8 mouse cellular contexts compared by ENCODE assay signal in genomic region chr3:123168815-123169214, GRCm38 (mm10).
A peak's percentile ranks its signal among the peaks of the same experiment; 100 is the strongest.
DNase-seq lines count a peak whose midpoint lies in the region; ATAC-seq and TF ChIP-seq lines count a peak whose summit lies in the region.

No protein-coding gene starts in this region.

- H3K27me3 ChIP-seq in CH12.LX (replicated peaks), result no peaks in the 10 kb centered on the region
- H3K27me3 ChIP-seq in kidney, embryonic 16.5 days (ENCODE audit: insufficient read depth, low read length), result no peaks in the 10 kb centered on the region
- H3K27me3 ChIP-seq in liver, embryonic 11.5 days (replicated peaks; ENCODE audit: control insufficient read depth, insufficient read depth, low read length), result no peaks in the 10 kb centered on the region

- H3K9me3 ChIP-seq in CH12.LX (replicated peaks; ENCODE audit: low read length), result no peaks in the 10 kb centered on the region
- H3K9me3 ChIP-seq in kidney, embryonic 16.5 days (ENCODE audit: low read length), result no peaks in the 10 kb centered on the region
- no peaks in the 10 kb centered on the region for H3K9me3 ChIP-seq in liver, embryonic 11.5 days (ENCODE audit: control insufficient read depth, low read length)

- no peak overlapping the region for H3K9ac ChIP-seq in CH12.LX (ENCODE audit: insufficient read depth, low read depth)
- H3K9ac ChIP-seq in kidney, embryonic 16.5 days (replicated peaks; ENCODE audit: low read length), result no peak overlapping the region
- H3K9ac ChIP-seq in liver, embryonic 11.5 days (ENCODE audit: low read depth, low read length), result no peak overlapping the region

- no peak overlapping the region for H3K27ac ChIP-seq in CH12.LX (ENCODE audit: insufficient read depth, low read depth)
- no peak overlapping the region for H3K27ac ChIP-seq in kidney, embryonic 16.5 days (ENCODE audit: low read length)
- no peak overlapping the region for H3K27ac ChIP-seq in liver, embryonic 11.5 days (ENCODE audit: low read depth, low read length)

- ATAC-seq in kidney, embryonic 16.5 days (ENCODE audit: low FRiP score, low TSS enrichment), result peak; percentile 55; the same call in 1 of the 2 replicates
- 0 out of 2 replicates have a peak, but pooled peaks have one; percentile 43 for ATAC-seq in liver, embryonic 11.5 days (replicated peaks; ENCODE audit: low FRiP score)

- no peak overlapping the region; the same call in 1 of the 2 replicates for H3K4me2 ChIP-seq in CH12.LX (ENCODE audit: insufficient read depth, low read depth, poor library complexity, severe bottlenecking)
- no peak overlapping the region for H3K4me2 ChIP-seq in kidney, embryonic 16.5 days (replicated peaks; ENCODE audit: low read depth, low read length)
- no peak overlapping the region for H3K4me2 ChIP-seq in liver, embryonic 11.5 days

- TF ChIP-seq RAD21 in CH12.LX (IDR thresholded peaks at IDR 0.05; ENCODE audit: low read depth, low read length), result peak; percentile 87

- no peaks in the 10 kb centered on the region for H3K36me3 ChIP-seq in CH12.LX (replicated peaks in 1 of 2; ENCODE audit: control insufficient read depth in 1 of 2, insufficient read depth in 1 of 2, low read length in 1 of 2)
- H3K36me3 ChIP-seq in kidney, embryonic 16.5 days (ENCODE audit: insufficient read depth, low read length), result no peaks in the 10 kb centered on the region
- H3K36me3 ChIP-seq in liver, embryonic 11.5 days (ENCODE audit: control insufficient read depth, insufficient read depth, low read length), result no peaks in the 10 kb centered on the region

- peak; percentile 49 to 86 for TF ChIP-seq CTCF in CH12.LX (conservative IDR thresholded peaks at IDR 0.05 in 1 of 2, IDR thresholded peaks at IDR 0.05 in 1 of 2; ENCODE audit: low read depth in 2 of 2, low read length in 2 of 2)

- no peaks in the 10 kb centered on the region for H3K79me2 ChIP-seq in CH12.LX (replicated peaks; ENCODE audit: control insufficient read depth, extremely low read depth, insufficient read depth, poor library complexity, severe bottlenecking)

- TF ChIP-seq POLR2A in CH12.LX (IDR thresholded peaks at IDR 0.05; ENCODE audit: low read depth, low read length), result no peak

- DNase-seq in CH12.LX (ENCODE audit: extremely low read depth), result peak; percentile 78
- peak; percentile 65 for DNase-seq in R1 (ENCODE audit: low read depth, low spot score)
- DNase-seq in cerebellum, postnatal 10 days, result peak; percentile 77 to 84
- DNase-seq in frontal cortex, postnatal 36 days (ENCODE audit: low spot score in 2 of 2), result peak; percentile 35 to 68
- DNase-seq in liver, embryonic 11.5 days (ENCODE audit: low spot score), result no peak
- peak; percentile 83 for DNase-seq in retina, postnatal 1 day
- no peak for DNase-seq in urinary bladder, postnatal 4 days (ENCODE audit: low spot score in 2 of 2)

- dilution Hi-C loops in CH12.LX (cut with MboI; ENCODE audit: extremely low pct_ligation_motif_present, extremely low pct_unique_long_range_greater_than_20kb, low sequenced_read_pairs), result no loop called here

- no peak overlapping the region for H3K4me3 ChIP-seq in CH12.LX (replicated peaks in 1 of 3; ENCODE audit: low read depth in 2 of 3, low read length in 2 of 3, poor library complexity in 1 of 3)
- no peak overlapping the region for H3K4me3 ChIP-seq in kidney, embryonic 16.5 days (ENCODE audit: low read length)
- no peak overlapping the region for H3K4me3 ChIP-seq in liver, embryonic 11.5 days (ENCODE audit: low read depth, low read length)

- 6% methylated on average over 5 of the region's 5 CpGs for WGBS in kidney, embryonic 16.5 days
- WGBS in liver, embryonic 11.5 days, result 5% methylated on average over 5 of the region's 5 CpGs

- peaks cover 7 to 33% of the 10 kb centered on the region in 2 experiments for H3K4me1 ChIP-seq in CH12.LX (ENCODE audit: control insufficient read depth in 1 of 2, insufficient read depth in 2 of 2)
- peaks cover 26% of the 10 kb centered on the region for H3K4me1 ChIP-seq in kidney, embryonic 16.5 days (ENCODE audit: insufficient read depth, low read length)
- peaks cover 5% of the 10 kb centered on the region; the same call in 1 of the 2 replicates for H3K4me1 ChIP-seq in liver, embryonic 11.5 days (replicated peaks; ENCODE audit: control insufficient read depth, insufficient read depth, low read length)

- in situ Hi-C loops in CH12.LX (cut with MboI; ENCODE audit: low pct_ligation_motif_present, low pct_unique_long_range_greater_than_20kb, low sequenced_read_pairs), result loop anchor here (10.0 kb wide), 1 partner anchor 336 kb away; no protein-coding TSS in a partner anchor

- TF ChIP-seq EP300 in CH12.LX (IDR thresholded peaks at IDR 0.05; ENCODE audit: low read length), result no peak

TF ChIP-seq in CH12.LX, 34 proteins besides CTCF, POLR2A, EP300 and RAD21:
- TF ChIP-seq ZNF384 (IDR thresholded peaks at IDR 0.05; ENCODE audit: low read depth, low read length), result no peak
- no peak for TF ChIP-seq NRF1 (IDR thresholded peaks at IDR 0.05; ENCODE audit: low read depth, low read length)
- peak; percentile 87 for TF ChIP-seq SMC3 (IDR thresholded peaks at IDR 0.05; ENCODE audit: low read depth, low read length)

Comparison
In these comparisons a context has a peak if more than half of its experiments do, and no peak if none do; other contexts are left out.
1. DNase-seq: peak in CH12.LX (single experiment), R1 (single experiment), cerebellum, postnatal 10 days (2 of 2), frontal cortex, postnatal 36 days (2 of 2) and retina, postnatal 1 day (single experiment); none in liver, embryonic 11.5 days (single experiment) and urinary bladder, postnatal 4 days (0 of 2).